Mouse (Mus musculus) liver, embryonic 14.5 days (tissue): Measurements from ENCODE around the gene Onecut1. TPM values are rescaled to one million over a fixed set of nuclear protein-coding genes. Genes with fewer than 3 reads are reported as not detected.

Experiments used
- ATAC-seq: fragments of 200-750 bp; cut with Nextera tagmentation; 2 replicates; pipeline ENCODE4 v1.8.0; 2017; ENCODE audit warnings: moderate number of reproducible peaks, mild to moderate bottlenecking, moderate library complexity; ENCODE audit not compliant: insufficient read depth
- DNase-seq, 3 experiments: peaks; one replicate each; pipeline ENCODE4 v3.0.0-alpha.2; 2012 to 2013; ENCODE audit warnings: low read depth in 3 of 3, low spot score in 3 of 3
- H3K27ac ChIP-seq: fragments of 300-500 bp; sonication (generic); 2 replicates; pipeline ENCODE4 v1.5.1; 2014; ENCODE audit warnings: moderate library complexity, mild to moderate bottlenecking, control low read depth, inconsistent platforms
- H3K27me3 ChIP-seq: fragments of 300-500 bp; sonication (generic); 2 replicates; pipeline ENCODE4 v1.6.1; 2014; ENCODE audit warnings: mild to moderate bottlenecking, low read length, moderate library complexity; ENCODE audit not compliant: control insufficient read depth, insufficient read depth
- H3K36me3 ChIP-seq: fragments of 300-500 bp; sonication (generic); replicated peaks from 2 replicates; pipeline ENCODE4 v1.6.1; 2014; ENCODE audit warnings: low read depth; ENCODE audit not compliant: control insufficient read depth, insufficient read depth
- H3K4me1 ChIP-seq, 2 experiments: fragments of 200-500 bp in 1 of 2; fragments of 300-500 bp in 1 of 2; sonication (generic) in 1 of 2; replicated peaks; 2 replicates each; pipeline ENCODE4 v1.6.1; 2012 to 2014; ENCODE audit warnings: antibody characterized with exemption in 1 of 2, inconsistent platforms in 1 of 2, low read length in 1 of 2; ENCODE audit not compliant: control insufficient read depth in 2 of 2, insufficient read depth in 2 of 2
- H3K4me2 ChIP-seq: fragments of 300-500 bp; sonication (generic); 2 replicates; pipeline ENCODE4 v1.6.1; 2014; ENCODE audit warnings: low read depth, mild to moderate bottlenecking, control low read depth, moderate library complexity
- H3K4me3 ChIP-seq, 2 experiments: fragments of 200-500 bp in 1 of 2; fragments of 300-500 bp in 1 of 2; sonication (generic) in 1 of 2; 2 replicates each; pipeline ENCODE4 v1.5.1; 2012 to 2014; ENCODE audit warnings: low read depth in 2 of 2, low read length in 2 of 2, mild to moderate bottlenecking in 2 of 2, control low read depth in 1 of 2, inconsistent platforms in 1 of 2, moderate library complexity in 1 of 2; ENCODE audit not compliant: insufficient read depth in 1 of 2
- H3K9ac ChIP-seq: fragments of 300-500 bp; sonication (generic); replicated peaks from 2 replicates; pipeline ENCODE4 v1.6.1; 2014; ENCODE audit warnings: mild to moderate bottlenecking, control low read depth, moderate library complexity
- H3K9me3 ChIP-seq: fragments of 300-500 bp; sonication (generic); 2 replicates; pipeline ENCODE4 v1.6.1; 2016; ENCODE audit warnings: low read length, mixed read lengths; ENCODE audit not compliant: control insufficient read depth
- CTCF ChIP-seq: IDR thresholded peaks from 2 replicates; pipeline ENCODE4 v1.5.1; 2016; ENCODE audit warnings: antibody characterized with exemption, low read depth, control low read depth
- EP300 ChIP-seq: IDR thresholded peaks from 2 replicates; pipeline ENCODE4 v1.6.1; 2016; ENCODE audit warnings: antibody characterized with exemption, low read depth
- WGBS: fragments of 180-500 bp; shearing (Covaris S2); extraction: QIAGEN DNeasy Blood & Tissue Kit; methylation state at CpG from one replicate; pipeline ENCODE4 v1.1.7; 2014; ENCODE audit not compliant: insufficient replicate concordance; 5-methylcytosine and 5-hydroxymethylcytosine counted together
- polyA plus RNA-seq, 2 experiments: library from polyadenylated mRNA; depleted of rRNA in 1 of 2; stranded (reverse) in 1 of 2; unstranded in 1 of 2; fragments of >200 nt; fragmentation: Nextera tagmentation in 1 of 2; extraction: Ambion mirVana in 1 of 2; gene quantifications; 2 replicates each; pipeline versions ENCODE4 v1.2.1 to v1.2.3; 2012 to 2014

The Onecut1 gene
- polyA plus RNA-seq, 2 experiments = 0.77 to 1.1 TPM

DNA sequence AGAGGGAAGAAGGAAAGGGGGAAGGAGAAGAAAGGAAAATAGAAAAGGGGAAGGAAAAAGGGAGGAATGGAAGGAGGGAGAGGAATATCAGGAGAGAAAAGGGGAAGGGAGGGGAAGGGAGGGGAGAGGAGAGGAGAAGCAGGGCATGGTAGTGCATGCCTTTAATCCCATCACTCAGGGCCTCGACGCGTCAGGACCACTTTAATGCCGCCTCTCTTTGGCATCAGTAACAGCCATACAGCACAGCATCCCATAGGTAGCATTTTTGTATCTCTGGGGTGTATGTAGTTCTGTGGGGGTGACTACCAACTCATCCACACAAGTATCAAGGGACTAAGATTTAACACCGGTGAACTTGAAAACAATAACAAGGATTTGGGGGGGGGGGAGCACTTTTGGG is 68.9 kb downstream of the Onecut1 start:
- Histone ChIP-seq H3K27ac (no peak overlapping the region), H3K9me3 (no peaks in the 10 kb centered on the region), H3K4me3 (no peak overlapping the region), H3K4me1 (no peaks in the 10 kb centered on the region), H3K27me3 (no peaks in the 10 kb centered on the region), H3K9ac (no peak overlapping the region), H3K4me2 (no peak overlapping the region), H3K36me3 (no peaks in the 10 kb centered on the region)
- no peak for ATAC-seq
- TF ChIP-seq CTCF = no peak
- TF ChIP-seq EP300 = no peak
- 65% methylated on average over 5 of the region's 5 CpGs for WGBS
- no peak for DNase-seq

- TF ChIP-seq EP300 = no peak
- no peak for TF ChIP-seq CTCF
- Histone ChIP-seq H3K4me3 (no peak overlapping the region), H3K36me3 (no peaks in the 10 kb centered on the region), H3K4me2 (no peak overlapping the region), H3K4me1 (no peaks in the 10 kb centered on the region), H3K9me3 (no peaks in the 10 kb centered on the region), H3K27ac (no peak overlapping the region), H3K27me3 (no peaks in the 10 kb centered on the region), H3K9ac (no peak overlapping the region)
- DNase-seq (no peak), ATAC-seq (no peak)
- WGBS = 52% methylated on average over 3 of the region's 3 CpGs
Observed at GRCm38 (mm10) chr9:74935289-74935688, 73.6 kb downstream of the Onecut1 start.

DNA sequence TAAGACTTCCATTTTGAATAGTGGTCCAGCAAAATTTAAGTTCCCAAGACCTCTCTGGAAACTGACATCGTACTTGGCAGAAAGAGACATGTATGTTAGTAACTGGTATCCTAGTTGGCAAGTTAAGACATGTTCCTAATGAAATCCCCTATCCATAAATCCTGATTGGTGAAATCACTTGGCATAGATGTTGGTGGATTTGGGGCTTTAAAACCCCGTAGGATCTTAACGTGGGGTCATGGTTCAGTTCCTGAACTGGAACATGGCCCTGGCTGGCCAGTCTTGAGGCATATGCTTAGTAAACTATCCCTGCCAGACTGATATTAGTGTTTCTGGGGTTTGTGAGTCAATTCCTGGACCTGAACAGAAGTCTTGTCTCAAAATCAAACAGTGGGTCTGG is 76.0 kb downstream of the Onecut1 start:
- no peak for ATAC-seq
- no peaks in the 10 kb centered on the region for H3K9me3 ChIP-seq
- H3K9ac ChIP-seq = no peak overlapping the region
- no peaks in the 10 kb centered on the region for H3K27me3 ChIP-seq
- H3K4me3 ChIP-seq = no peak overlapping the region
- H3K36me3 ChIP-seq = no peaks in the 10 kb centered on the region
- DNase-seq = no peak
- H3K4me1 ChIP-seq = no peaks in the 10 kb centered on the region
- 75% methylated on average over 3 of the region's 3 CpGs for WGBS
- H3K4me2 ChIP-seq = no peak overlapping the region
- no peak for TF ChIP-seq CTCF
- no peak for TF ChIP-seq EP300
- H3K27ac ChIP-seq = no peak overlapping the region

- Histone ChIP-seq H3K4me2 (no peak overlapping the region), H3K27ac (no peak overlapping the region), H3K27me3 (no peaks in the 10 kb centered on the region), H3K9ac (no peak overlapping the region), H3K4me3 (no peak overlapping the region), H3K4me1 (no peaks in the 10 kb centered on the region), H3K36me3 (no peaks in the 10 kb centered on the region), H3K9me3 (no peaks in the 10 kb centered on the region)
- DNase-seq (no peak), ATAC-seq (no peak)
- TF ChIP-seq EP300 = no peak
- TF ChIP-seq CTCF = no peak
- WGBS = 51% methylated on average over 12 of the region's 12 CpGs
Observed at GRCm38 (mm10) chr9:74938670-74939534, 77.2 kb downstream of the Onecut1 start.

Other genes starting within 250 kb of the Onecut1 start
- gene Fam214a, start 91.0 kb downstream of the Onecut1 start, polyA plus RNA-seq (2012; rRNA removed) = 0.78 TPM in 2 replicates
- 1.5 TPM in 2 replicates for gene Fam214a, start 91.0 kb downstream of the Onecut1 start, polyA plus RNA-seq (2014; fragmentation: Nextera tagmentation; extraction: Ambion mirVana)
- 11.6 and 31.4 TPM in 2 replicates for gene Arpp19, start 175.7 kb downstream of the Onecut1 start, polyA plus RNA-seq (2012; rRNA removed)
- 151 and 156 TPM in 2 replicates for gene Arpp19, start 175.7 kb downstream of the Onecut1 start, polyA plus RNA-seq (2014; fragmentation: Nextera tagmentation; extraction: Ambion mirVana)
- gene Myo5a, start 209.1 kb downstream of the Onecut1 start, polyA plus RNA-seq (2012; rRNA removed) = 0.87 and 1.3 TPM in 2 replicates
- gene Myo5a, start 209.1 kb downstream of the Onecut1 start, polyA plus RNA-seq (2014; fragmentation: Nextera tagmentation; extraction: Ambion mirVana) = 1.2 and 1.6 TPM in 2 replicates